Mouse (Mus musculus) intestine, embryonic 14.5 days (tissue): ENCODE results near the gene Tigit. TPM values are rescaled to one million over a fixed set of nuclear protein-coding genes. Genes with fewer than 3 reads are reported as not detected.

ENCODE experiments used
- ATAC-seq: fragments of 200-750 bp; cut with Nextera tagmentation; replicated peaks from 2 replicates; pipeline ENCODE4 v1.8.0; 2017; ENCODE audit warnings: low read depth, moderate number of reproducible peaks, moderate TSS enrichment, moderate library complexity; ENCODE audit not compliant: low FRiP score, low TSS enrichment
- DNase-seq: peaks from one replicate; pipeline ENCODE4 v3.0.0-alpha.2; 2018; ENCODE audit warnings: low spot score
- H3K27ac ChIP-seq: fragments of 300-500 bp; sonication (generic); 2 replicates; pipeline ENCODE4 v1.5.1; 2014; ENCODE audit warnings: low read depth, mild to moderate bottlenecking, control low read depth
- H3K27me3 ChIP-seq: fragments of 300-500 bp; sonication (generic); replicated peaks from 2 replicates; pipeline ENCODE4 v1.6.1; 2014; ENCODE audit warnings: low read length, control low read depth; ENCODE audit not compliant: control insufficient read depth, insufficient read depth
- H3K36me3 ChIP-seq: fragments of 300-500 bp; sonication (generic); 2 replicates; pipeline ENCODE4 v1.6.1; 2014; ENCODE audit warnings: low read length, control low read depth; ENCODE audit not compliant: control insufficient read depth, insufficient read depth
- H3K4me1 ChIP-seq: fragments of 300-500 bp; sonication (generic); replicated peaks from 2 replicates; pipeline ENCODE4 v1.6.1; 2014; ENCODE audit warnings: low read length, control low read depth, mixed read lengths; ENCODE audit not compliant: control insufficient read depth, insufficient read depth
- H3K4me2 ChIP-seq: fragments of 300-500 bp; sonication (generic); 2 replicates; pipeline ENCODE4 v1.6.1; 2014; ENCODE audit warnings: low read length
- H3K4me3 ChIP-seq: fragments of 300-500 bp; sonication (generic); 2 replicates; pipeline ENCODE4 v1.5.1; 2014; ENCODE audit warnings: low read depth, low read length, control low read depth, mixed read lengths
- H3K9ac ChIP-seq: fragments of 300-500 bp; sonication (generic); 2 replicates; pipeline ENCODE4 v1.6.1; 2014; ENCODE audit warnings: mild to moderate bottlenecking, low read length
- H3K9me3 ChIP-seq: fragments of 300-500 bp; sonication (generic); 2 replicates; pipeline ENCODE4 v1.6.1; 2016; ENCODE audit warnings: low read length, control low read depth; ENCODE audit not compliant: control insufficient read depth
- WGBS: fragments of 180-500 bp; shearing (Covaris S2); extraction: QIAGEN DNeasy Blood & Tissue Kit; methylation state at CpG from one replicate; pipeline ENCODE4 v1.1.7; 2014; 5-methylcytosine and 5-hydroxymethylcytosine counted together
- polyA plus RNA-seq: library from polyadenylated mRNA; unstranded; fragments of >200 nt; fragmentation: Nextera tagmentation; extraction: Ambion mirVana; gene quantifications from 2 replicates; pipeline ENCODE4 v1.2.1, GENCODE M21; 2014

Gene Tigit
- not detected in 2 replicates for polyA plus RNA-seq

- H3K4me1 ChIP-seq, result no peaks in the 10 kb centered on the region
- H3K27me3 ChIP-seq, result no peaks in the 10 kb centered on the region
- DNase-seq (no peak), ATAC-seq (no peak)
- no peak within 1 kb of the TSS for H3K27ac ChIP-seq
- 76% methylated on average over 7 of the region's 7 CpGs for WGBS
- no peaks in the 10 kb centered on the region for H3K9me3 ChIP-seq
- H3K4me3 ChIP-seq, result no peak within 1 kb of the TSS
- no peak within 1 kb of the TSS for H3K9ac ChIP-seq
- H3K4me2 ChIP-seq, result no peak within 1 kb of the TSS
- no peaks in the 10 kb centered on the region for H3K36me3 ChIP-seq
Observed at GRCm38 (mm10) chr16:43663978-43664579, at the start of gene Tigit. TSS of gene Tigit (minus strand) at chr16:43664146.

GRCm38 (mm10) chr16:43711361-43711760 is 47.4 kb upstream of the Tigit start:
- Histone ChIP-seq H3K9me3 (no peaks in the 10 kb centered on the region), H3K36me3 (no peaks in the 10 kb centered on the region), H3K27ac (no peak overlapping the region), H3K9ac (no peak overlapping the region), H3K27me3 (no peaks in the 10 kb centered on the region), H3K4me1 (no peaks in the 10 kb centered on the region), H3K4me2 (no peak overlapping the region), H3K4me3 (no peak overlapping the region)
- 92% methylated on average over 7 of the region's 7 CpGs for WGBS
- ATAC-seq (no peak), DNase-seq (no peak)

GRCm38 (mm10) chr16:43710651-43711050 is 46.7 kb upstream of the Tigit start:
- no peak overlapping the region for H3K4me3 ChIP-seq
- no peaks in the 10 kb centered on the region for H3K36me3 ChIP-seq
- WGBS, result 81% methylated on average over 11 of the region's 11 CpGs
- no peak overlapping the region for H3K9ac ChIP-seq
- DNase-seq (no peak), ATAC-seq (no peak)
- no peaks in the 10 kb centered on the region for H3K27me3 ChIP-seq
- H3K27ac ChIP-seq, result no peak overlapping the region
- no peaks in the 10 kb centered on the region for H3K4me1 ChIP-seq
- H3K9me3 ChIP-seq, result no peaks in the 10 kb centered on the region
- H3K4me2 ChIP-seq, result no peak overlapping the region

- Histone ChIP-seq H3K4me1 (no peaks in the 10 kb centered on the region), H3K27ac (no peak overlapping the region), H3K4me2 (no peak overlapping the region), H3K4me3 (no peak overlapping the region), H3K9ac (no peak overlapping the region), H3K9me3 (no peaks in the 10 kb centered on the region), H3K36me3 (no peaks in the 10 kb centered on the region), H3K27me3 (no peaks in the 10 kb centered on the region)
- DNase-seq (no peak), ATAC-seq (no peak)
- 66% methylated on average over 6 of the region's 6 CpGs for WGBS
Observed at GRCm38 (mm10) chr16:43710134-43710475, 46.2 kb upstream of the Tigit start.

- WGBS, result 63% methylated on average over 9 of the region's 9 CpGs
- no peak overlapping the region for H3K27ac ChIP-seq
- H3K9ac ChIP-seq, result no peak overlapping the region
- ATAC-seq, result no peak
- no peaks in the 10 kb centered on the region for H3K27me3 ChIP-seq
- no peaks in the 10 kb centered on the region for H3K9me3 ChIP-seq
- no peaks in the 10 kb centered on the region for H3K36me3 ChIP-seq
- no peak overlapping the region for H3K4me3 ChIP-seq
- no peaks in the 10 kb centered on the region for H3K4me1 ChIP-seq
- no peak overlapping the region for H3K4me2 ChIP-seq
- no peak for DNase-seq
Observed at GRCm38 (mm10) chr16:43709432-43710133, 45.6 kb upstream of the Tigit start.

GRCm38 (mm10) chr16:43709062-43709413 is 45.1 kb upstream of the Tigit start:
- no peak overlapping the region for H3K27ac ChIP-seq
- H3K4me1 ChIP-seq, result no peaks in the 10 kb centered on the region
- no peak for DNase-seq
- no peak overlapping the region for H3K9ac ChIP-seq
- WGBS, result 74% methylated on average over 15 of the region's 15 CpGs
- no peak overlapping the region for H3K4me2 ChIP-seq
- no peaks in the 10 kb centered on the region for H3K36me3 ChIP-seq
- H3K4me3 ChIP-seq, result no peak overlapping the region
- ATAC-seq, result no peak
- H3K9me3 ChIP-seq, result no peaks in the 10 kb centered on the region
- H3K27me3 ChIP-seq, result no peaks in the 10 kb centered on the region

- H3K36me3 ChIP-seq, result no peaks in the 10 kb centered on the region
- no peak overlapping the region for H3K27ac ChIP-seq
- ATAC-seq, result no peak
- no peaks in the 10 kb centered on the region for H3K4me1 ChIP-seq
- no peak for DNase-seq
- H3K4me2 ChIP-seq, result no peak overlapping the region
- H3K27me3 ChIP-seq, result no peaks in the 10 kb centered on the region
- no peak overlapping the region for H3K4me3 ChIP-seq
- H3K9me3 ChIP-seq, result no peaks in the 10 kb centered on the region
- H3K9ac ChIP-seq, result no peak overlapping the region
- 67% methylated on average over 13 of the region's 13 CpGs for WGBS
Observed at GRCm38 (mm10) chr16:43708335-43709061, 44.6 kb upstream of the Tigit start.

GRCm38 (mm10) chr16:43701765-43702504 is 38.0 kb upstream of the Tigit start:
- WGBS, result 52% methylated on average over 14 of the region's 14 CpGs
- no peak for ATAC-seq
- no peak for DNase-seq

More at GRCm38 (mm10) chr16:43701765-43702504, 38.0 kb upstream of the Tigit start:
- no peaks in the 10 kb centered on the region for H3K4me1 ChIP-seq
- no peak overlapping the region for H3K4me3 ChIP-seq
- no peaks in the 10 kb centered on the region for H3K27me3 ChIP-seq
- H3K4me2 ChIP-seq, result no peak overlapping the region
- no peaks in the 10 kb centered on the region for H3K36me3 ChIP-seq
- H3K9ac ChIP-seq, result no peak overlapping the region
- H3K9me3 ChIP-seq, result no peaks in the 10 kb centered on the region
- no peak overlapping the region for H3K27ac ChIP-seq
